Mouse (Mus musculus): ENCODE measurements around the gene Cst8.
A peak's percentile ranks its signal among the peaks of the same experiment; 100 is the strongest.
"Not testable (repeated sequence)": the region's sequence is repeated elsewhere in the genome, so short reads cannot be mapped to it uniquely, and the experiment has no call there.

Cst8 gene

GRCm38 (mm10) chr2:148798485-148798884, at the start of gene Cst8:
TSS of gene Cst8 (plus strand) at chr2:148798785.
- DNase-seq: no peak

GRCm38 (mm10) chr2:148750058-148750457, 48.5 kb upstream of the Cst8 start, which contains the start of gene Cstl1:
TSS of gene Cstl1 (plus strand) at chr2:148750358.
- DNase-seq: no peak

DNA sequence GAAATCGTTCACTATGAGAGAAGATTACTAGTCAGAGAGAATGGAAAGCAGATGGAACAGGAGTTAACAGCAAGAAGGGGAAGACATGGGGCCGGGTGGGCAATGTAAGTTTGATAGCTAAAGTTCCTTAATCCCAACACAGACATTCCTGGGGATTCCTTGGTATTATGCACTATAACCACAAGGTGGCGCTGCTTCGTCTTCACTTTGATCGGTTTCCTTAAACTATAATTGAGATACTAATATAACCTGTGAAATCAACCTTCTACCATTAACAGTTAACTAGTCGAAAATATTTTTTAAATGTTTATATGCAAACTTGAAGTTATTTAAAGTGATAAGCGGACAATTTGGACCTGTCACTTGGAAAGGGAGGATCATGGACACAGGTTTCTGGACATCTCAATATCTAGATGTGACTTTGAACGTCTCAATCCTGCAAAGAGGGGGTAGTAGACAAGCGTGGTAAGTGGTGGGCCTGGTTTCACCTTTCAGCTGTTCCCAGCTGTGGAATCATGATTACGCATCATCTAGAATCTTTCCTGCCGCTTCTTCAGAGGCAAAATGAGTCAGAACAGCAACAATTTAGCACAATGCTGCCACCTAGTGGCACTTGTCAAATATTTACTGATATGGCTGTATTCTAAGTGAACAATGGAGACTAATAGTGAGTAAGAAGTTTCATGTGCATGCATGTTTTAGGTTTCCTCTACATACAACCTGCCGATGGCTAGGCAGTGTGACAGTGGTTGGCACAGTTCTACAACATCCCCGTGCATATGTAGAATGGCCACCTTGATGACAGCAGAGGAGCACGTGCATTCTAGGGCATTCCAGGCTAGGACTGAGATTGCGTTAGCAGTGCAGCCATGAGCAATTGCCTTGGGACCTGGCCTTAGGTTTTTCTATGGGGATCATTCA, 46.4 kb upstream of the Cst8 start:
- peak; percentile 64 for DNase-seq

DNA sequence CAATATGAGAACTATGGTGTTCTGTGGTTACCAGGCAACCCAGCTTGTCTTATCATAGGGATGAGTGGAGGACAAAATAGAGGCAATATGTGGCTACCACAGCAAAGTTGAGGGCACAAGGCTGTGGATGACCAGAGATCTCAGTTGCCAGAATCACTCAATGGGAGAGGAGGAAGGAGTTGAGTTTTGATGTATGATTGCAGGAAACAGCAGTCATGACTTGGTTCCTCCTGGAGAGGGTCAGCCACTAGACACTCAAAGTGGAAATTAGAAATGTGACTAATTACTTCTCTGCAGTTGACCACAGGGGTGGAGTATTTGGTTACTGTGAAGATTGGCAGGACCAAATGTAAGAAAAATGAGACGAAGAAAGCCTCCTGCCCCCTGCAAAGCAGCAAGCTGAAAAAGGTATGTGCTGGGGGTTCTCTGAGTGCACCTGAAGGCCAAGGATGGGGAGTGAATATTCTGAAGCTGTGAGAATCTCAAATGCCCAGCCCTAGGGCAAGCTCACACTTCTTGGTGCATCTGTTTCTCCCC, 44.2 kb upstream of the Cst8 start:
- no peak for DNase-seq

DNA sequence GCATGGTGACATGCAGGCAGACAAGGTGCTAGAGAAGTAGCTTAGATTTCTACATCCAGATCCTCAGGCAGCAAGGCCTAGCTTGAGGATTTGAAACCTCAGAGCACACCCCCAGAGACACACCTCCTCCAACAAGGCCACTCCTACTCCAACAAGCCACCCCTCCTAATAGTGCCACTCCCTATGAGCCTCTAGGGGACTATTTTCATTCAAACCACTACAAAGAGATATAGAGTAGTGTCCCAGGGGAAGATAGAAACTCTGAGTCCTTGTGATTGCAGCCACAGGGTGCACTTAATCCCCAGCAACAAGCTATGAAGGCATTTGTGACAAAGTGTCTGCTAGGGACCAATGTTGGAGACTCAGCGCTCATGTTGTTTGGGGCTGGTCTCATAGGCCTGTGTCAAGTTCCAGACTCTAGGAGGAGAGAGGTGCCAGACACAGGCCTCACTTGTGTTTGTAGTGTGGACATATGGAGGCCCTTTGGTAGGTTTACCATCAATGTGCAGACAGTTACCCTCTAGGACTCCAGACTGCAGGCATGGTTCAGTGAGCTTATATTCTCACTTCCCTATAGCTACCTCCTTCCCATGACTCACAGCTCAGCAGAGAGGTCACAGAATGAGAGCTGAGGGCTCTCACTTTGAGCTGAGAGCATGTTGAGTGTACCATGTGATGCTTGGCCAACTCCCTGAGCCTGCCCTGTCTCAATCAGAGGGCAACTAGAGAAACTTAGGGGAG, 34.8 kb upstream of the Cst8 start:
- no peak for DNase-seq

DNA sequence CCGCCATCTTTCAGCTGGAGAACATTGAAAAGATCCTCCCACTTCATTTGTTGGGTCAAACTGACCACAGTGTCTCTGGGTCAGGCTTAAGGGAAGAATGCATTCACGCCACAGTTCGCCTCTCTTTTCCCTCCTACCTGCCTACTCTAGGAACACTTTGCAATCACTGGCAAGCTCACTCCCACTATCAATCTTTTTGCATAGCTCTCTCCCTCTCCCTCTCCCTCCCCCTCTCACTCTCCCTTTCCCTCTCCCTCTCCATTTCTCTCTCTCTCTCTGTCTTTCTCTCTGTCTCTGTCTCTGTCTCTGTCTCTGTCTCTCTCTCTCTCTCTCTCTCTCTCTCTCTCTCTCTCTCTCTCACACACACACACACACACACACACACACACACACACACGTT, 27.2 kb upstream of the Cst8 start, which contains the start of gene Cst11:
Cst11 (minus strand) TSS at position 101 of the 400 bp plus-strand sequence.
- not testable (repeated sequence) for DNase-seq

GRCm38 (mm10) chr2:148781709-148782108, 16.9 kb upstream of the Cst8 start, which contains the start of gene 8030411F24Rik:
TSS of gene 8030411F24Rik (plus strand) at chr2:148782009.
- DNase-seq: no peak

- no peak for DNase-seq
These were observed 9.4 kb upstream of the Cst8 start, which contains the start of gene Cst12 for GRCm38 (mm10) chr2:148789142-148789541. TSS of gene Cst12 (plus strand) at chr2:148789361.

DNA sequence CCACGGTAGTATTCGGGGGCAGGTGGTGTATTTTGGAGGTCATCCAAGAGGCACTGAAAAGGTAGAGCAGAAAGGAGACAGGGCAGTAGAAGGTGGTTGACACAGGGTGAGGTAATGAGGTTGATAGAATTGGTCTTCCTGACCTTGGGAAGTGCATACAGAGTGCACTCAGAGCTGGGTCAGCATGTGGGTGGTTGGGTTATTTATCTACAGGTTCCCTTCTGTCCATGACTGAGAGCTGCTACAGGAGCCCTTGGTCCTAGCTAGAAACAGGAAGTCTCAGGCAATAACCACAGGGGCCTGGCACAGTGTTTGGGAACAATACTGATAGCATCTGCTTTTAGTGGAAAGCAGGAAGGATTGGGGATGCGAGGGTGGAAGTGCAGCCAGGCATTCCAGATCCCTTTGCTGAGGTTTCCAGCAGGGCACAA, 2.9 kb downstream of the Cst8 start:
- no peak for DNase-seq

DNA sequence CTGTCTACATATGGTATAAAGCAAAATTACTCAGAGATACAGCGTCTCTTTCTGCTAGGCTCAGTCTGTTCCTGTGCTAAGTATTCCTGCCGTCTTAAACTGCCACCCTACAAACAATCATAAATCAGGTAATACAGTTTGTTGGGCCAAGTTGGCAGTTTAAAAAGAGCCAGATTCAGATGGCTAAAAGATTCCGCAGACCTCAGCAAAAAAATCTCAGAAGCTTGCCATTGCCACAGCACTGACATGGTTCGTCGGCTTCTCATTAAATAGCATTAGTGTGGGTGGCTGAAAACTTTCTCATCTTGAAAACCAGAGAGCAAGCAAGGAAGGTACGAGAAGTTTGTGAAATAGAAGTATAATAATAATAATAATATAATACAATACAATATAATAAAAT, 8.1 kb downstream of the Cst8 start:
- DNase-seq: no peak

DNA sequence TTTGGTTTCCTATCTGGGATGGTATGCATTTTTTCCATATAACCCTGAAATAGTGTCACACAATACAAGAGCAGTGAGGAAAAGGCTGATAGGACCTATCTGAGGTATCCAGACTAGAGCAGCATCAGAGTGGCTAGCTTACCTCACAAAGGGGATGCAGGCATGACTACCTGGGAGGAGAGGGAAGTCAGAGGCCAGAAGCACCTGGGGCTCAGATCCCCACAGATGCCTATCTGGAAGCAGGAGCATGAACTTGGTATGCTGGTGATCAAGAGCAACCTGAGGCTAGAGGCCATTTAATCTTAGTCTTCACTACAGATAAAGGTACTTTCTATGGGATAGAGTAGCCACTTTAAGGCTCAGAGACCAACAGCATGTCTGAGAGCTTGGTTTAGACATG, 21.3 kb downstream of the Cst8 start, which contains the start of gene Cst13:
Cst13 (plus strand) TSS at position 173 of the 400 bp plus-strand sequence.
- no peak for DNase-seq

- DNase-seq: no peak
These were observed 27.4 kb downstream of the Cst8 start for GRCm38 (mm10) chr2:148825986-148826385.

DNA sequence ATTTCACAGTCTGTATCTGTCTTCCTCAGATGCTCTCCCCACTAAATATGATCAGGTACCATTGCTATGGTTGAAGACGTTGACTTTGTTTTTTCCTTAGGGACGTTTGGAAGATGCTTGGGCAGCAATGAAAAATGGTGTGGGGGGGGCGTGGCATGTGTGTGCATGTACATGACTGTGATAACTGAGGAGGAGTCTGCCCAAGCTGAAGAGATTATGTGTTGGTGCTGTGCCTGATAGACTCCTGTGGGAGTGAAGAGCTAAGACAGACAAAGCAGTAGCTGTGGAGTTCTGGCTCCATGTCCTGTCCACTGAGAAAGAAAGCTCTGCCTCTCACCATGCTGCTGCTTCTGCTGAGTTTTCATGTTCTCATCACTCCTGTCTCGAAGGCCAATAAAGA, 36.3 kb downstream of the Cst8 start, which contains the start of gene Cst9:
Cst9 (plus strand) TSS at position 236 of the 400 bp plus-strand sequence.
- DNase-seq: peak; percentile 4

GRCm38 (mm10) chr2:148838075-148838777, 39.6 kb downstream of the Cst8 start:
- DNase-seq: no peak

DNA sequence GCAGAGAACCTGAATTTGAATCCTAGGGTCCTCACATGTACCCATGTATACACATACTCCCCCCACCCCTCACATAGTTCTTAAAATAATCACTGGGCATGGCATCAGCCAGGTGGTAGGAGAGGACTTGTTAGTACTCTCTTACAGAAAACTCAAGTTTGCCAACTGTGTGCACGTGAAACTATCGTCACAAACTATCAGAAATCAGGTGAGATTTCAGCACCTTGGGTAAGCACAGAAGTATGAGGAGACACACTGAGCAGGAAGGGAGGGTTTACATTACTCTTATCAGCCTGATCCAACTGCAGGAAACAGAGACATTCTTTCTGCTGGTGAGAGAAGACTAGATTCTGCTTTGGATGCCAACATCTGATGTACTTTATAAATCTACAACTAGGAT, 40.6 kb downstream of the Cst8 start:
- DNase-seq: no peak

GRCm38 (mm10) chr2:148851116-148851906, 52.7 kb downstream of the Cst8 start:
- peak; percentile 46 for DNase-seq
